Mouse (Mus musculus) cerebellum, adult 2 months (tissue): ENCODE measurements around the gene 4930447C04Rik. TPM values are rescaled to one million over a fixed set of nuclear protein-coding genes. Genes with fewer than 3 reads are reported as not detected.

Experiments used
- DNase-seq, 2 experiments: peaks; one replicate each; pipeline ENCODE4 v3.0.0; 2021
- H3K27ac ChIP-seq: fragments of 200-500 bp; 2 replicates; pipeline ENCODE4 v1.5.1; 2012; ENCODE audit warnings: low read length, control low read depth, inconsistent platforms; ENCODE audit not compliant: insufficient read depth
- H3K27me3 ChIP-seq: fragments of 200-500 bp; 2 replicates; pipeline ENCODE4 v1.6.1; 2012; ENCODE audit warnings: inconsistent platforms, mild to moderate bottlenecking, low read length, moderate library complexity; ENCODE audit not compliant: control insufficient read depth, insufficient read depth
- H3K4me1 ChIP-seq: fragments of 200-500 bp; 2 replicates; pipeline ENCODE4 v1.6.1; 2011; ENCODE audit warnings: low read length; ENCODE audit not compliant: control insufficient read depth, insufficient read depth
- H3K4me3 ChIP-seq: fragments of 200-500 bp; replicated peaks from 2 replicates; pipeline ENCODE3; 2011; ENCODE audit warnings: mild to moderate bottlenecking, low read depth, low read length, control low read depth; ENCODE audit not compliant: insufficient read depth
- CTCF ChIP-seq: fragments of 200-500 bp; IDR thresholded peaks from 2 replicates; pipeline ENCODE4 v1.5.1; 2011; ENCODE audit warnings: low read depth, mild to moderate bottlenecking, control low read depth, low read length, moderate library complexity, borderline replicate concordance; ENCODE audit not compliant: insufficient read depth
- POLR2A ChIP-seq: fragments of 200-500 bp; IDR thresholded peaks from 2 replicates; pipeline ENCODE4 v1.6.1; 2011; ENCODE audit warnings: low read length, control low read depth, borderline replicate concordance; ENCODE audit not compliant: insufficient read depth
- WGBS: fragments of 180-500 bp; shearing (Covaris S2); methylation state at CpG from one replicate; pipeline ENCODE4 v1.1.7; 2018; 5-methylcytosine and 5-hydroxymethylcytosine counted together
- polyA plus RNA-seq: library from polyadenylated mRNA; depleted of rRNA; stranded (reverse); fragments of >200 nt; gene quantifications from 2 replicates; pipeline ENCODE4 v1.2.3, GENCODE M21; 2012

4930447C04Rik gene
- polyA plus RNA-seq, 1 experiment, result 9.1 TPM

- no peak for TF ChIP-seq CTCF
- no peak for TF ChIP-seq POLR2A
- DNase-seq, result no peak
- Histone ChIP-seq H3K27ac (no peak overlapping the region), H3K27me3 (no peaks in the 10 kb centered on the region; the same call in 1 of the 2 replicates), H3K4me3 (no peak overlapping the region), H3K4me1 (no peaks in the 10 kb centered on the region)
- 90% methylated on average over 5 of the region's 5 CpGs for WGBS
These were observed 12.5 kb upstream of the 4930447C04Rik start for GRCm38 (mm10) chr12:72953089-72953488.

GRCm38 (mm10) chr12:72947335-72947734, 6.8 kb upstream of the 4930447C04Rik start:
- no peak for DNase-seq
- TF ChIP-seq CTCF (no peak), POLR2A (no peak)
- peaks cover 13% of the 10 kb centered on the region; the same call in 1 of the 2 replicates for H3K27me3 ChIP-seq
- no peaks in the 10 kb centered on the region for H3K4me1 ChIP-seq
- H3K4me3 ChIP-seq, result no peak overlapping the region
- H3K27ac ChIP-seq, result no peak overlapping the region
- 14% methylated on average over 2 of the region's 2 CpGs for WGBS

GRCm38 (mm10) chr12:72946805-72947204, 6.2 kb upstream of the 4930447C04Rik start:
- Histone ChIP-seq H3K4me1 (no peaks in the 10 kb centered on the region), H3K27ac (no peak overlapping the region), H3K4me3 (no peak overlapping the region), H3K27me3 (peaks cover 13% of the 10 kb centered on the region; the same call in 1 of the 2 replicates)
- no peak for DNase-seq
- TF ChIP-seq POLR2A (no peak), CTCF (no peak)

GRCm38 (mm10) chr12:72946064-72946395, 5.5 kb upstream of the 4930447C04Rik start:
- H3K27me3 ChIP-seq, result peaks cover 14% of the 10 kb centered on the region; the same call in 1 of the 2 replicates
- WGBS, result 5% methylated on average over 8 of the region's 8 CpGs
- TF ChIP-seq POLR2A, result no peak
- no peak for TF ChIP-seq CTCF
- H3K4me3 ChIP-seq, result no peak overlapping the region
- H3K4me1 ChIP-seq, result no peaks in the 10 kb centered on the region
- H3K27ac ChIP-seq, result no peak overlapping the region
- DNase-seq, result no peak

- no peak for DNase-seq
- H3K27ac ChIP-seq, result no peak overlapping the region
- no peak overlapping the region for H3K4me3 ChIP-seq
- peaks cover 14% of the 10 kb centered on the region; the same call in 1 of the 2 replicates for H3K27me3 ChIP-seq
- TF ChIP-seq POLR2A (no peak), CTCF (no peak)
- no peaks in the 10 kb centered on the region for H3K4me1 ChIP-seq
- under 1% methylated on average over 89 of the region's 89 CpGs for WGBS
These were observed 4.9 kb upstream of the 4930447C04Rik start for GRCm38 (mm10) chr12:72945301-72946063.

GRCm38 (mm10) chr12:72944411-72945225, 4.0 kb upstream of the 4930447C04Rik start:
- no peak for TF ChIP-seq CTCF
- no peak for TF ChIP-seq POLR2A
- WGBS, result 6% methylated on average over 24 of the region's 24 CpGs
- DNase-seq, result no peak
- Histone ChIP-seq H3K4me3 (no peak overlapping the region), H3K27me3 (peaks cover 17% of the 10 kb centered on the region; the same call in 1 of the 2 replicates), H3K27ac (no peak overlapping the region), H3K4me1 (no peaks in the 10 kb centered on the region)

- H3K4me1 ChIP-seq, result no peaks in the 10 kb centered on the region
- H3K27me3 ChIP-seq, result peaks cover 22% of the 10 kb centered on the region; the same call in 1 of the 2 replicates
- no peak for DNase-seq
- no peak overlapping the region for H3K4me3 ChIP-seq
- H3K27ac ChIP-seq, result no peak overlapping the region
- TF ChIP-seq POLR2A (no peak), CTCF (no peak)
- 12% methylated on average over 2 of the region's 2 CpGs for WGBS
These were observed 3.1 kb upstream of the 4930447C04Rik start for GRCm38 (mm10) chr12:72943574-72944110.
